Mouse (Mus musculus) erythroblast, adult 5-6 weeks (primary cell): ENCODE results near the gene Npm1. TPM values are rescaled to one million over a fixed set of nuclear protein-coding genes. Genes with fewer than 3 reads are reported as not detected.

ENCODE experiments used
- ATAC-seq: replicated peaks from 2 replicates; pipeline ENCODE4 v1.8.0; 2016; ENCODE audit warnings: moderate number of reproducible peaks, mild to moderate bottlenecking, moderate TSS enrichment, inconsistent platforms; ENCODE audit not compliant: poor library complexity, low FRiP score, severe bottlenecking
- total RNA-seq, 2 experiments: library from RNA; stranded (forward) in 1 of 2; stranded (reverse) in 1 of 2; fragments of 150-400 nt in 1 of 2; fragments of 200-764, 138-1000 nt in 1 of 2; gene quantifications; 2 replicates each; pipeline versions ENCODE4 v1.2.3 to v1.2.4; 2015 to 2017; ENCODE audit warnings: low replicate concordance in 2 of 2

The Npm1 gene
- total RNA-seq, 2 experiments from 2014 or later = 435 to 473 TPM

- no peak for ATAC-seq
These were observed 15.3 kb downstream of the Npm1 start for GRCm38 (mm10) chr11:33147572-33148337.

GRCm38 (mm10) chr11:33147171-33147571 is 15.8 kb downstream of the Npm1 start, which contains the start of gene Fgf18:
Gene Fgf18 (minus strand): TSS chr11:33147400.
- ATAC-seq = no peak

GRCm38 (mm10) chr11:33146651-33147131 is 16.3 kb downstream of the Npm1 start:
- ATAC-seq = no peak

- ATAC-seq = no peak
These were observed 16.9 kb downstream of the Npm1 start for GRCm38 (mm10) chr11:33146143-33146497.

- no peak for ATAC-seq
These were observed 17.5 kb downstream of the Npm1 start for GRCm38 (mm10) chr11:33145201-33146142.

- ATAC-seq = no peak
These were observed 19.1 kb downstream of the Npm1 start for GRCm38 (mm10) chr11:33143906-33144305.

- no peak for ATAC-seq
These were observed 20.2 kb downstream of the Npm1 start for GRCm38 (mm10) chr11:33142801-33143200.

GRCm38 (mm10) chr11:33140111-33140460 is 22.9 kb downstream of the Npm1 start:
- no peak for ATAC-seq

GRCm38 (mm10) chr11:33139458-33140110 is 23.4 kb downstream of the Npm1 start:
- ATAC-seq = no peak

- no peak for ATAC-seq
These were observed 24.3 kb downstream of the Npm1 start for GRCm38 (mm10) chr11:33138686-33139085.

GRCm38 (mm10) chr11:33134391-33134986 is 28.5 kb downstream of the Npm1 start:
- ATAC-seq = no peak

- no peak for ATAC-seq
These were observed 30.2 kb downstream of the Npm1 start for GRCm38 (mm10) chr11:33132619-33133338.

- no peak for ATAC-seq
These were observed 35.9 kb downstream of the Npm1 start for GRCm38 (mm10) chr11:33127058-33127457.

- ATAC-seq = no peak
These were observed 40.3 kb downstream of the Npm1 start for GRCm38 (mm10) chr11:33122575-33123268.

- ATAC-seq = no peak
These were observed 43.5 kb downstream of the Npm1 start for GRCm38 (mm10) chr11:33119556-33119955.

- ATAC-seq = no peak
These were observed 43.9 kb downstream of the Npm1 start for GRCm38 (mm10) chr11:33119116-33119515.

GRCm38 (mm10) chr11:33118480-33118879 is 44.5 kb downstream of the Npm1 start:
- ATAC-seq = no peak

GRCm38 (mm10) chr11:33115796-33116195 is 47.2 kb downstream of the Npm1 start:
- ATAC-seq = no peak

- no peak for ATAC-seq
These were observed 50.6 kb downstream of the Npm1 start for GRCm38 (mm10) chr11:33112407-33112806.
